ENCODE assay signal across 11 mouse cellular contexts in the genomic region with DNA sequence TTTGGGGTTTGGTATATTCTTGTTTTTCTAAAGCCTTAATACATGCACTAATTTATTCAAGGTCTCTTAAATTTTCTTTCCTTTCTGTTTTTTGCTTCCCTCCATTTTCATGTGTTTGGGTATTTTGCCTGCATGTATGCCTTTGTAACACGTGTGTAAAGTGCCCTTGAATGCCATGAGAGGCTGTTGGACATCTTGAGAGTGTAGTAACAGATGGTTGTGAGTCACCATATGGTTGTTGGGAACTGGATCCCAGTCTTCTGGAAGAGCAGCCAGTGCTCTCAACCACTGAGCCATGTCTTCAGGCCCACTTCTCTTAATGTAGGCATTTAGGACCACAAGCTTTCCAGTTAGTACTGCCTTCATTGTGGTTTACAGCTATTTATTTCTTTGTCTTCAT.
DNase-seq lines count a peak whose midpoint lies in the region; ATAC-seq and TF ChIP-seq lines count a peak whose summit lies in the region.
"Had no signal": no experiment of that assay in that cellular context is flagged by ENCODE, and none has a peak within 500 bp of the region (broad histone marks: within the 10 kb centered on the region; RNA-seq: fewer than 3 reads in every experiment).

No protein-coding gene starts in this region.

- ATAC-seq in forebrain, postnatal 0 days, result 0 out of 2 replicates have a peak, but pooled peaks have one; percentile 25

- H3K27ac ChIP-seq in forebrain, postnatal 0 days (ENCODE audit: low read depth, low read length), result no peak overlapping the region
- H3K27ac ChIP-seq: embryonic facial prominence, embryonic 12.5 days; heart, embryonic 10.5 days; hindbrain, embryonic 14.5 days had no signal

- H3K4me1 ChIP-seq in forebrain, postnatal 0 days (ENCODE audit: insufficient read depth), result no peaks in the 10 kb centered on the region
- H3K4me1 ChIP-seq: heart, embryonic 10.5 days had no signal

- H3K9ac ChIP-seq in forebrain, postnatal 0 days, result no peak overlapping the region
- H3K9ac ChIP-seq: embryonic facial prominence, embryonic 12.5 days; hindbrain, embryonic 14.5 days had no signal

- H3K4me2 ChIP-seq in forebrain, postnatal 0 days (ENCODE audit: low read depth), result no peak overlapping the region
- H3K4me2 ChIP-seq: embryonic facial prominence, embryonic 12.5 days; hindbrain, embryonic 14.5 days had no signal

- intact Hi-C loops in heart, postnatal 25 days (cut with DNase I), result loop anchor here (1.0 to 5.0 kb wide), 3 partner anchors 147 to 1612 kb away; no protein-coding TSS in a partner anchor

- no peak for TF ChIP-seq CTCF in forebrain, postnatal 0 days (IDR thresholded peaks at IDR 0.05; ENCODE audit: low read depth)

- 2% methylated on average over 1 of the region's 1 CpGs for WGBS in forebrain, postnatal 0 days

- no peak overlapping the region for H3K4me3 ChIP-seq in forebrain, postnatal 0 days (ENCODE audit: low read depth, low read length)
- H3K4me3 ChIP-seq: embryonic facial prominence, embryonic 12.5 days; heart, embryonic 10.5 days had no signal

- no peaks in the 10 kb centered on the region for H3K9me3 ChIP-seq in forebrain, postnatal 0 days (ENCODE audit: low read length)
- H3K9me3 ChIP-seq: embryonic facial prominence, embryonic 12.5 days; heart, embryonic 10.5 days had no signal

- H3K36me3 ChIP-seq in forebrain, postnatal 0 days (ENCODE audit: insufficient read depth), result no peaks in the 10 kb centered on the region
- H3K36me3 ChIP-seq: embryonic facial prominence, embryonic 12.5 days; heart, embryonic 10.5 days had no signal

- H3K27me3 ChIP-seq in forebrain, postnatal 0 days (ENCODE audit: insufficient read depth, low read length), result 0 out of 2 replicates have a peak, but pooled peaks cover 8% of the 10 kb centered on the region
- H3K27me3 ChIP-seq: CH12.LX had no signal

- DNase-seq in cerebellum, postnatal 14 days, result peak; percentile 26 to 59
- DNase-seq in cerebellum, adult 8-10 months, result no peak
- DNase-seq in heart, adult 11 months, result peak; percentile 19
- DNase-seq in heart, postnatal 25 days (ENCODE audit: low spot score), result no peak
- peak; percentile 10 for DNase-seq in brain, adult 2 months (ENCODE audit: low read depth, low spot score)
- DNase-seq in forebrain, postnatal 0 days, result peak; percentile 22
- DNase-seq in left cerebral cortex, adult 8-10 months (ENCODE audit: low spot score in 2 of 2), result no peak

Comparison
In these comparisons a context has a peak if more than half of its experiments do, and no peak if none do; other contexts are left out.
1. DNase-seq: peak in cerebellum, postnatal 14 days (2 of 2), heart, adult 11 months (single experiment), brain, adult 2 months (single experiment) and forebrain, postnatal 0 days (single experiment); none in cerebellum, adult 8-10 months (single experiment), heart, postnatal 25 days (single experiment) and left cerebral cortex, adult 8-10 months (0 of 2).